Mouse (Mus musculus) CH12.LX (cell line): ENCODE results near the gene Ly6g6e.

Experiments used
- CHD2 ChIP-seq: IDR thresholded peaks from 2 replicates; pipeline ENCODE4 v1.6.1; 2011; ENCODE audit warnings: low read length, improper control_type of control experiment
- E2F4 ChIP-seq: IDR thresholded peaks from 2 replicates; pipeline ENCODE4 v1.6.1; 2011; ENCODE audit warnings: low read depth, low read length, improper control_type of control experiment; ENCODE audit not compliant: insufficient replicate concordance
- HCFC1 ChIP-seq: IDR thresholded peaks from 2 replicates; pipeline ENCODE4 v1.6.1; 2012; ENCODE audit warnings: low read depth, mild to moderate bottlenecking, inconsistent platforms, low read length, improper control_type of control experiment
- POLR2AphosphoS2 ChIP-seq: IDR thresholded peaks from 2 replicates; pipeline ENCODE4 v1.6.1; 2011; ENCODE audit warnings: low read depth, low read length, improper control_type of control experiment
- RAD21 ChIP-seq: IDR thresholded peaks from 2 replicates; pipeline ENCODE4 v1.6.1; 2011; ENCODE audit warnings: low read depth, mild to moderate bottlenecking, low read length, improper control_type of control experiment, moderate library complexity
- SIN3A ChIP-seq: IDR thresholded peaks from 2 replicates; pipeline ENCODE4 v1.6.1; 2012; ENCODE audit warnings: low read length, improper control_type of control experiment, inconsistent platforms
- UBTF ChIP-seq: IDR thresholded peaks from 2 replicates; pipeline ENCODE4 v1.6.1; 2012; ENCODE audit warnings: low read depth, mild to moderate bottlenecking, inconsistent platforms, low read length, improper control_type of control experiment, moderate library complexity
- ZC3H11A ChIP-seq: IDR thresholded peaks from 2 replicates; pipeline ENCODE4 v1.6.1; 2012; ENCODE audit warnings: low read depth, mild to moderate bottlenecking, inconsistent platforms, low read length, improper control_type of control experiment
- ZNF384 ChIP-seq: IDR thresholded peaks from 2 replicates; pipeline ENCODE4 v1.6.1; 2012; ENCODE audit warnings: low read depth, low read length, improper control_type of control experiment, inconsistent platforms

GRCm38 (mm10) chr17:35028315-35028714 lies 48.4 kb upstream of the Ly6g6e start:
- TF ChIP-seq ZC3H11A (no peak), SIN3A (no peak), UBTF (no peak), HCFC1 (no peak), E2F4 (no peak), ZNF384 (no peak), POLR2AphosphoS2 (no peak), RAD21 (no peak), CHD2 (no peak)
